Mouse (Mus musculus): ENCODE measurements around the gene Smad3.

Smad3 gene

DNA sequence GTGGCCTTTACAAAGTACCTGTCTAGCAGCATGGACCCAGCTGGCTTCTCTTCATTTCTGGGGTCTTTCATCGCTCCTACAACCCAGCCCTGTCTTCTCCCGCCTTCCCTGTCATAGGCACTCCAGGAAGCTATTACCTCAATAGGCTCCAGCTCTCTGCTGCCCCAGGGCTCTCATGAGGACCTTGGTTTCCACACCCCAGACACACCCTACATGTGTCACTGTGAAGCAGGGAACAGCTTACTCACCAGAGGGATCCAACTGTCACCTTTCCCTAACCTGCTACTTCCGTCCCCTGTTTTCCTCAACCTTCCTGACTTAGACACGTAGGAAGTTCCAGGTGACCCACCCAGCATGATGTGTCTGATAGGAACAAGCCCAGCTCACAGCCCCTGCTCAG is 97.7 kb downstream of the Smad3 start:
- no peak for DNase-seq

DNA sequence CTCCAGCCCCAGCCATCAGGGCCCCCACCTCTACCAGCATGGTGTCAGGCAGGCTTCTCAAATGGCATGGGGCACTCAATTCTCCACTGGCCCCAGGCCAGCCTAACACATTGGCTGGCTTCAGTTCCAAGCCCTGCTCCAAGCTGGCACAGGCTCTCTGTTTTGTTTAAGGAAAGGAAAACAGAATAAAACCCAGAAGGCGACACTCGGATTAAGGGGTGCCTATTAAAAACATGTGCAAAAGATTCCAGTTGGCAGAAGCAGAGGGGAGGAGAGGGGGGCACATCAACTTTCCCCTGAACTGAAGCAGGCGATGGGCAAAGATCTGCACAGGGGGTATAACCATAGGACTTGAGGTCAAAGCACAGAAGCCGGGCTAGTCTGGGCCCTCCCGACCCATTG is 98.8 kb downstream of the Smad3 start:
- DNase-seq = peak; percentile 87

DNA sequence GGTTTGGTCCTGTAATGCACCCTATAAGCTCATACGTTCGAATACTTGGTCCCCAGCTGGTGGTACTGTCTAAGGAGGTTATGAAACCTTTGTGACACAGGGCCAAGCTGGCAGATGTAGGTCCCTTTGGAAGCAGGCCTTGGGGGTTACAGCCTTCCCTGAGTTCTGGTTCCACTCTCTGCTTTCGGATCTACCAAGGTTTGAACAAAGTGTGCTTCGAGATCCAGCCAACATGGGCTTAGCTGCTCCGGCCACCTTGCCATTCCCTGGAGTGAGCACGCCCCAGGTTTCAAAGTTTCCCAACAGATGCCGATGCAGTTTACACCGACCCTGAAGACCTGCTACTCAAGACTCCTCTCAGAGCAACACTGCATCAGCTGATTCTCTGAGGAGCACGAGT is 99.4 kb downstream of the Smad3 start:
- DNase-seq = no peak

DNA sequence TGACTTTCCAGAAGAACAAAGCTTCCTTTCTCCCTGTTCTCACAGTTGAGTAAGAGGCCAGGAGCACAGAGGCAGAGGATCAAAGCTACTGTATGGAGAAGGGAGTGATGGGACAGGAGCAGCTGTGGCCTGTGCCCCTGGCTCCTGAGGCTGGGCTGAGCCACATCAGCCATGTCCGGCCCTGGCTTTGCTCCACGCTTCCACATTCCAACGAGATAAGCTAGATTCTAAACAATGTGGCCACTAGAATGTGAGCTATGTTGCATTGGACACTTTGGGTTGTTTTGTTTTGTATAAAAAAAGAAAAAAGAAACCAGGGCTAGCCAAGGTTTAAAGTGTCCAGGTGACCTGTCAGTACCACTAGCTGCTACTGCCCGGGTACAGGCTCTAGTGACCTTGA is 100.6 kb downstream of the Smad3 start:
- DNase-seq = no peak

DNA sequence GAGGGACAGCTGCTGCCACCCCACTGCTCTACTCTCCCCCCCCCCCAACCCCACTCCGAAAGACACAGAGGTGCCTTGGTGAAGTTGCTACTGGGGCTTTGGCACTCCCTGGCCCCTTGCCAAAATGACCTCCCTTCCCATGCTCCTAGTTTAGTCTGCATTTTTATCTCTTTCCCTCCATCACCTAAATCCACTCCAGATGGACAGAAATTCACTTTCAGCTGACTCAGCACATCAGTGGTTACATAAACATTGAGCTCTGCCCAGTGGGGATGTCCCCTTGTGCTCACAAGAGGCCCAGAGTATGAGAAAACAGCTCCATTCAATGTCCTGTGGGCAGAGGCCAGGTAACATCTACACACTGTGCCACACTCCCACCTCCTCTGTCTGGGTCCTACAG is 102.7 kb downstream of the Smad3 start:
- no peak for DNase-seq

DNA sequence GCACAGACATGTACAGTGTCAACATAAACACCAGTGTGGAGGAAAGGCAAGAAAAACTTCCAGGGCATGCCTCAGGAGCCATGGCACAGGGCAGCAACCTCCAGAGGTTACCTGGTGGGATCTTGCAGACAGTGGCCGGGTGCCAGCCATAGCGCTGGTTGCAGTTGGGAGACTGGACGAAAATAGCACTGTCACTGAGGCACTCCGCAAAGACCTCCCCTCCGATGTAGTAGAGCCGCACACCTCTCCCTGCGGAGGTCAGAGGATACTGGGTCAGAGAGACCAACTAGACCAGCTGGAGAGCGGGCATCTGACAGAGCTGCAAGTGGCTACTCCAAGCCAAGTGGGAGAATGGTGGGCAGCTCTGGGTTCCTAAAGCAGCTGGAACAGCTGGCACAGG is 103.2 kb downstream of the Smad3 start:
- DNase-seq = no peak

DNA sequence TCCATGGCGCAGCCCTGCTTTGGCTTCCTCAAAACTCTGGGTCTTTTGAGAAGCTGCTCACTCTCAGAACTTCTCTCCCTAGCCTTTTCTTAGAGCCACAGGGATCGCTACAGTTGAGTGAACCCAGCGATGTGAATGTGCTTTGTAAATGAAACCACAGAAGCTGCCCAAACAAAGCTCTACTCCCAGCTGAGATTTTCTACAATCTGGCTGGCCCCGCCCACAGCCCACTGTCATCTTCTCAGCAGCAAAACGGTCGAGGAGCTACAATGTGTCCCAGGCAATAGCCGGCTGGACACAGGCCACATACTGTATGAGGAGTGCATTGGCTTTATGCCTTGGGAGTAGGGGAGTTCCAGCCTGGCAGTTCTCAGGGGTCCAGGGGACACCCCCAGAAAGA is 104.1 kb downstream of the Smad3 start:
- no peak for DNase-seq

DNA sequence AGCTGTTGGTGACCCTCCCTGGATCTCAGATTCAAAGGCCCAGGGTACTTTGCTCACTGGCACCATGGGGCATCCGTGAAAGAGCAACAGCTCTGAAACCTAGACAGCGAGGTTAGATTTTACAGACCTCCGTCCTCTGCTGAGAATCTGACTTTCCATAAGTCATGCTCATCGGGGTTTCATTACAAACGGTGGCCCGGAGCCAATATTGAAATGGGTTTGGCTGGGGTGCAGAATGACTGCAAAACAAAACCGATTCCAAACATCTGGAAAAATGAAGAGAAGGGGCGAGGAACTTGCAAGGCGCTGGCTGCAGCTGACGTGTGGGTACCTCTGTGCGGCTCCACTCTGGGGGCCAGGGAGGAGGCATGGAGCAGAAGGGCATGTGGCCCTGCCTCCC is 106.2 kb downstream of the Smad3 start:
- DNase-seq = no peak

DNA sequence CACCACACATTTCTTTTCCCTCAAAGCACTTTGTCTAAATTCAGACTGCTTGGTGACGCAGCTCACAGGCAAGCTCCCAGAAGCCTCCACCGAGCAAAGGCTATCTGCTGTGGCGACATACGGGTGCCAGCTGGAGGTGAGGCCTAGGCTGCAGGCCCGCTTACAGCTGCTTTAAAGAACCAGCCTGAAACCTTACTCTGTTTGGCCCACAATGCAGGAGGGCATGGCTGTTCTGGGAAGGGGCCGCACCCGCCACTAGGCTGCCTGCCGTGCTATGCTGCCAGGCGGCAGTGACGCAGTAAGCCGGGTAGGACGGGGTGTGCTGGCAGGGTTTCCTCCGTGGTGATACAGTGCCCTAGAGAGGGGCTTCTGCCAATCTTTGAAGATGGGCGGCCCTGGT is 106.9 kb downstream of the Smad3 start:
- DNase-seq = peak; percentile 55

DNA sequence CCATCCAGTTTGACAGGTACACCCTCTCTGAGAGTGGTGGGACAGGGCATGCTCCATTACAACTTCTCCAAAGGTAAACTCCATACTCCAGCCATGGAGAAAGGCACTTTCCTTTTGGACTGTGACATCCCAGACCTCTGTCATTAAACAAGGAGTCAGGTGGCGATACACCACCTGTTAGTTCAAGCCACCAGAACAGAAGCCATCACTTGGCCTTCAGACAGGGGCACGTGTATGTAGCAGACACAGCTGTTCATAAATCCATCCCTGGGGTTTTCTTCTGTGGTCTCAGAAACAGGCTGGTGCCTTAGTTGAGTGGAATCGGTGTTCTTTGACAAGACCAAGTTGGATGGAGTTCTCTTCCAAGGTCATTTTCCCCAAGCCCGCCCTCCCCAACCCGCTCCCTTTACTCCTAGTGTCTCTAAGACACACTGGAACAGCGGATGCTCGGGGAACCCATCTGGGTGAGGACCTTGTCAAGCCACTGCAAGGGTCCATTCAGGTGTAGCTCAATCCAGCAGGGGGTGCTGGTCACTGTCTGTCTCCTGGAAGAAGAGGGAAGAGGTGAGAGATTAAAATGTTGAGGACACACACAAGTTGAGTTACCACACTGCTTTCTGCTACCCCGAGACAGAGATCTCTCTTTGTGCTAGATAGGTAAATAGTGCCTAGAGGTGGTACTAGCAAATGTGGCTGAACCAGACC is 107.8 kb downstream of the Smad3 start:
- no peak for DNase-seq

DNA sequence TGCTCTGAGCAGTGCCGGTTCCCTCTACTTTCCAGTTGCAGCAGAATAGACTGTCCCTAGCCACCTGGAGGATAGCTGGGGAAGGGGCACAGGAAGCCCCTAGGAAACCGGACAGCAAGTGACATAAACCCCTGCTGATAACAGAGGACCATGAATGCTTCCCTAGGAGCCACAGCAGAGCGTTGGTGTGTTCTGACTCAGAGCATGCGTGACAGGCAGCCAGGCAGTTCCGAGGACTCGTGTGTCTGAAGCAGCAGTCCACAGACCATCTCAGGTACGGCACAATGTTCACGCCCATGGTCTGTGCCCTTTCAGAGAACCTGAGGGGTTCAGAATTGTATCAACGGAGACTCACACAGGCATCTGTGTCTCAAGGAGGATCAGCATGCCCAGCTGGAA is 109.3 kb downstream of the Smad3 start:
- no peak for DNase-seq

DNA sequence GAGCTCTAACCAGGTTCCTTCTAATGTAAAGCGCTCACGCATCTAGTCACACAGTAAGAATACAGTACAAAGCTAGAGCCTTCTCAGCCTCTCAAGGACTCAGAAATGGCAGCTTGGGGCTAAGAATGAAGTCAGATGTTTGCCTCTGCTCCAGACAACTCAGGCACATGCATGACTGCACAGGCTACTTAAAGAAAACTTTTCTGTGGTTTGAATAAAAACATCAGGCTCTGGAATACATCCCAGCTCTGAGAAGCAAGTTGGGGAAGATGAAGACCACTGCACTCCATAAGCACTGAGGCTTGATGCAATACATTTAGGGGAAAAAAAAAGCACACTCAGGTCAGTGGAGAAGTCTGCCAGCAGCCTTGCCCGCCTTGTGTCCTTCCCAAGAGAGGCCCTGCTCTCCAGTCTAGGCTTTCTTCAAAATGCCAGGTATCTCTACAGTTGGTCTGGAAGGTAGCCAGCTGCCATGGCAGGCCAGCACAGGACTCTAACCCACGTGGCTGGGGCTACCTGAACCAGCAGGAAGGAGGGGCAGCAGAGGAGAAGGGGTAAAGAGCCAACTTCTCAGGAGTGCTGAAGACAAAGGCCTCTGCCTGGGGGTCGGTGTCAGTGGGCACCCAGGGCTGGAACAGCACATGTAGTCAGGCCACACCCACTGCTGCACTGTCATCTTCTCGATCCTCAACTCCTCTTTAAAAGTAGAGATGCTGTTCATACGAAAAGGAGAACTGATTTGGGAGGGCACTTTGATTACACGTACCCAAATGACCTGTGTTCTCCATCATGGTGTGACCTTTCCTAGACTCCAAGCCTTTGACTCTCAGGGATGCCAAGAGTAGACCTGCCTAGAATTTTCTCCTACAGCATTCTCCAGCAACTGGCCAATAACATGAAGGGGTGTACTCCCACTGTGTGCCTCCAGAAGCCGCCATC is 109.9 kb downstream of the Smad3 start:
- peak; percentile 59 for DNase-seq

DNA sequence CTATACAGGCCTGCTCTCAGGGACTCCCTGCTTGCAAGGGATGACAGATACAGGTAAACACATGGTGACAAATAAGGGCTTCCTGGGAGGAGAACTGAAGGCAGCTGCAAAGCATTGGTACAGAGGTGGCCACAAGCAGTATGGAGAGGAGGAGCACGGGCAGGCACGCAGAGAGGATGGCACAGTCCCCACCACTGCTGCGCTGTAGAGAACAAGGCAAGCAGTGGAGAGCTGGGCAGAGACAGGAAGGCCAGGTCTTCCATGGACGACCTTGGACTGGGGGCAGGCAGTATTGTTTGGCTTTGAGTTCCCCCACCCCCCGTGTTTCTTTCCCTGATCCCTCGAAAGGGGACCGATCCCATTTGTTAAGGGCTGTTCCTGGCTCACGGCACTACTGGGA is 112.7 kb downstream of the Smad3 start:
- no peak for DNase-seq

DNA sequence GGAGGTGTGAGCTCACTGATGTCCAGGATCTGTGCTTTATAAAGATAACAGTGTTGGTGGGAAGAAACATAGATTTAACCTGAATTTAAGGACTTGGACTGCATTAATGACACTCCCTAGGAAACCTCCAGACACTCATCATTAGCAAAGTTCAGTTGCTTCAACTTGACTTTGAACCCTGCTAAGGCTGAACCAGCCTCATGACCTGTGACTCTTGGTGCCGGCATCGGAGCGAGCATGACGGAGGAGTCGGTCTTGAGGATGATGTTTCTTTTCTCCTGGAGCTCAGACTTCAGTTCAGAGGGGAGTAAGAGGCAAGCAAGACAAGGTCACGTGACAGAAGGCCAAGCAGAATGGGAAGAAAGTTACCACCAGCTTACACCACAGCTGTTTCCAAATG is 113.8 kb downstream of the Smad3 start:
- DNase-seq = no peak

DNA sequence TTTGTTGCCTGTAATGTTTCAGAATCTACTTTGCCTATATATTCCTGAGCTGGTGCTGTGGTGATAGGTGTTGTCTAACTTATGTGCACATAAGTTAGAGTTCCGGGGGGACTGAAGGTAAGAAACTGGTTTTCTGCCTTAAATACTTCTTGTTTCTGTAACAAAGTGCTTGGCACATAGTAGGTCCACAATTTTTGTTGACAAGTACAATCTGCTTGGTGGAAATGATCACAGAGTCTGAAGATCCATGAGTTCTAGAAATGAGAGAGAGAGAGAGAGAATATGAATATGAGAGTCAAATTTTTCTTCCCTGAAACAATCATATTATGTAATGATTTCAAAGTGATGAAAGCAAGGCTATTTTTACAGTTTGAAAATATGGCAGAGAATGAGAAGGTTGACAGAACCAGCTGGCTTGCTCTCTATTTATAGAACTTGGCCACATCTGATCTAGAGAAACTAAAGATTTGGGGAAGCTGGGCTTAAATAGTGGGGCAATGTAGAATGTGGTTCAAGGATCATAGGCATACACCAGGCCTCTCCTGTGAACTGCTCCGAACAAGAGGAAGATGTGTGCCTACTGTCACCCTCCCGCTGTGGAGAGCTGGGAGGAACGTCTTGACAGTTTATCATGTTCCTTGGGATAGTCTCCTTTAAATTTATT is 115.7 kb downstream of the Smad3 start:
- no peak for DNase-seq

DNA sequence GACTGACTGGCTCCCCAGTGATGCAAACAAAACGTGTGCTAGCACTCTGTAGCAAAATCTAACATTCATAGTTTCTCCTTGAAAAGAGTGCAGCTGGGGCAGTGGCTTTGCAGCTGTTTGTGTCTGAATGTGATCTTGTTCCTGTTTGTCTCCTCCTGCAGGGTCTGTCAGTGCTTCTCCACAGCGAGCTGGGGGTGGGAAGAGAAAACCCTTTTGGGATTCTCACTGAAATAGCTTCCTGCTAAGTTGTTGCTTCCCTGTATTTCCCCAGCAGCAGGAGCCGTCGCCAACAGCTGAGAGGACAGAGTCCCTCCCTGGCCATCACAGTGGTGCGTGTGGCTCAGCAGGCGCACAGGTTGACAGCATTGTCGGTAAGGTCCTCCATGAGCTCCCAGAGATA is 121.7 kb downstream of the Smad3 start:
- no peak for DNase-seq

DNA sequence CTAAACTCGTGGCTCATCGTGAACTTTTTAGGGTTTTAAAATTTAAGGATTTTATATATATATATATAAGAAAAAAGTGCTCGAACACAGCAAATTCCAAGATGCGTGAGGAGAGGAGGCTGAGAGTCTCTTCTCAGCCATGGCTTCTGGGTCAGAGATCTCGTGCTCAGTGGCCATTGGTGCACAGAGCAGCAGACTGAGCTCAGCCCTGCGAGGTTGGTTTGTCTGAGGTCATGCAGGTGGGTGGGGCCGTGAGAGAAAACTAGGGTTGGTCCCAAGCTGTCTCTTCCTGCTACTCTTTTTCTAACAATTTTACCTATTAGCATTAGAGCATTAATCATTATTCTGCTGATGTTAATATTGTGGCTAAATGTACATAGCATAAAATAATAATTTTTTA is 124.5 kb downstream of the Smad3 start:
- DNase-seq = no peak

DNA sequence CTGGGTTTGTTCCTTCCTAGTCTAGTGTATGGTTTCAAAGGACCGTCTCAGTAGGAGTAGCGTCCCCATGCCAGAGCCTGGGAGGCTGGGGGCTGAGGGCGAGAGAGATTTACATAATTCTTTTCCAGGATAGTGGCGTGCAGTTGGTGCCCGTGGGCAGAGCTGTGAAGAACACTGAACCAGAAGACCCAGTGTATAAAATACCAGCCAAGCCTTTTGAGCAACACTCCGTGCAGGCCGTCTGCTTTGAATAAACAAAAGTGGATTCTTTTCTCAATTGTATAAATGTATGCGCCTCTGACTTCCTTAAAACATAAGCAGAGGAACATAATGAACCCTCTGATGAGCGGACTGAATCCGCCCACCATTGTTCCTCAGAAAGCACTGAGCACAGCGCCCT is 124.9 kb downstream of the Smad3 start:
- no peak for DNase-seq

DNA sequence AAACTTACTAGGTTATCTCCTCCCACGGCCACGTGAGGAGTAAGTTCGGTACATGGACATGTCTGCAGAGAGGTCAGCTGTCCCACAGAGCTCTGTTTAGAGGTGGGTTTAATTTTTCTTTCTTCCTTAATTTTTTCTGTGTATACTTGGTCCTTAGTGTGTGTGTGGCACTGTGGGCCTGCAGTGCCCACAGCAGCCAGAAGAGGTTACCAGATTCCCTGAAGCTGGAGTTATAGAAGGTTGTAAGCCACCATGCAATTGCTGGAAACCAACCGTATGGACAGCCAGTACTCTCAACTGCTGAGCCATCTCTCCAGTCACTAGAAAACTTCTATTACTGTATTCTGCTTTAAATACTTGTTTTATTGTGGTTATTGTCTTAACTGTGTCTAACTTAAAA is 125.7 kb downstream of the Smad3 start:
- DNase-seq = no peak

DNA sequence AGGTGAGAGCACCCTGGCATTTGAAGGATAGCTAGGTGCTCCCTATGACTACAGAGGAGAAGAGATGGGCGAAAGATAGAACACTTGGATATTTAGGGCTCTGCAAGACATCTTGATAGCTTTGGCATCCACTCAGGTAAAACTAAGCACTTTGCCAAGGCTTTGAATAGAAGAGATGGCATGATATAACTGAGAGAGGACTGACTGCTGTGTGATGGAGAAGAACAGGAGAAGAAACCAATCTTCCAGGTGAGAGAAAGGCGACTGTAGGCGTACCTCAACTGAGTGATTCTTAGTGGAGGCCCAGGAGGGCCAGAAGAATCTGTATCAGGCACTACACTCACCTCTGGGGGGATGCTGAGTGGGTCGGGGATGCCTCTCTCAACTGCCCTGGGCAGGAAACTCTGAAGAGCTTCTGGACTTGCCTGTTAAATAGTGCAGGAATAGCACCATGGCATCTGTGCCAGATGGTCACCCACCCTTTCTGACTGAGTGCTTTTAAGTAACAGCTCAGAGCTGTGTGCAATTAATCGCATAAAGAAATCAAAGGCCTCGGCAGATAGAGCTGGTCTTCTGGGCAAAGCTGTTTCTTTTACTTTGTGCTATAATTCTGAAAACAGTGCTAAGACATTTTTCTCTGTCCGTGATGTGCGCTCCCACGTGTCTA is 132.6 kb downstream of the Smad3 start:
- no peak for DNase-seq

DNA sequence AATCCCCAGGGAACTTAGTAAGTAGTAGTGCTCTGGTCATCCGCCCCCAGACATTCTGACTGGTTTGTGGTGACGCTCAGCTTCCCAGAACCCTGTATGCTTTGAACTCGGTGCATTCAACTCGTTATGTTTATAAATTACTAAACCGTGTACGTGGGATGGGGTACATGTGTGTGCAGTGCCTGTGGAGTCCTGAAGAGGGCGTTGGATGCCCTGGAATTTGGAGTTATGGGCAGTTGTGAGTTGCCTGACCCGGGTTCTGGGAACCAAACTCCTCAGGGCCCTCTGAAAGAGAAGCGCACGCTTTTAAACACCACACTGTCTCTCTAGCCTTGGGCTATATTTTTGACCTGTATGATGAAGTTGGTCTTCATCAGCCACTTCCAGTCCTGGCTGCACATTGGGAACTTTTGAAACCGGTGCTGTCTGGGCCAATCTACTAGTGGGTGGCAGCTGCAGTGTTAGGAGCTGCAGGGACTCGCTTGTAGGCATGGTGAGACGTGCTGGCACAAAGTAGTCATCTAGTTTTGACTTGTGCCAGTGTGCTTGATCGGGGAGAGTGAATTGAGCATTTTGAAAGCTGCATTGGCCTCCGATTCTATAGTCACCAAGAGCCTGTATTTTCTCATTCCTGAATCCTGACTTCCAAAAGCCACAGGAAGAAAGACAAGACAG is 133.8 kb downstream of the Smad3 start:
- no peak for DNase-seq

DNA sequence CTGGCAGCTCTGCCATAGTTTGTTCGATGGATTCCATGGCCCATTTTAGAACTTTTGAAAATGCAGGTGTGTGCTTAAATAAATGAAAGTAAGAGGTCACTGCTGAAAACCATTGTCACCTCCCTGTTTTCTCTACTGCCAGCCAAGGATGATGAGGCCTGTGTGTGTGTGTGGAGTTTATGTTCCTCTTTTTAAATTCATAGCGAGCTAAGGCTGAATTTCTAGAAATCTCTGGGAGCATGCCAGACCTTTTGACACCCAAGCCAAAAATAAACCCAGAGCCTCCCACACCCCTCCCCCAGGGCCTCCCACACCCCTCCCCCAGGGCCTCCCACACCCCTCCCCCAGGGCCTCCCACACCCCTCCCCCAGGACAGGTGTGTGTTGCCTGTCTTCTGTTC is 139.8 kb downstream of the Smad3 start:
- DNase-seq = no peak
